Mouse (Mus musculus): ENCODE results near the gene Atp10b. TPM values are rescaled to one million over a fixed set of nuclear protein-coding genes. Genes with fewer than 3 reads are reported as not detected.

Atp10b gene
- polyA plus RNA-seq, 1 experiment from 2014 or later, result 1.5 TPM

DNA sequence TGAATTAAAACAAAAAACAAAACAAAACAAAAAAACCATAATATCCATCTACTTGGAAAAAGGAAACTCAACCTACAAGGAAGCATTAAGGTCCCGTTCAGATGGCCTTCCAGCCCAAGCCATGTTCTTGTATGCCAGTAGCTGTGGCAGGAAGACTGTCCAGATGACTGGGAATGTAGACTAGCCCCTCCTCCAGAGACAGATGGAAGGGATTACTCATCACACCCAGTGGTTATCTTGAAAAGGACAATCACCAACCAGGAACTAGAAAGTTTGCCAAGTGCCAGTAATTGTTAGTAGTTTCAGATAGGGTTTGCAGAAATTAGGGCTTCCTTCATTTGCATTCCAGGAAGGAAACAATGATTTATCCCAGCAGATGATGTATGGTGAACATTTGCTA is 33.1 kb downstream of the Atp10b start:
- H3K9ac ChIP-seq (ENCODE audit: low read length), result no peak overlapping the region
- no peak overlapping the region for H3K4me3 ChIP-seq (ENCODE audit: low read depth, low read length)
- no peaks in the 10 kb centered on the region for H3K4me1 ChIP-seq (replicated peaks; ENCODE audit: control insufficient read depth, insufficient read depth, low read length)
- H3K9me3 ChIP-seq (ENCODE audit: control insufficient read depth, low read length), result no peaks in the 10 kb centered on the region
- H3K27ac ChIP-seq (ENCODE audit: low read depth), result no peak overlapping the region
- H3K36me3 ChIP-seq (ENCODE audit: control insufficient read depth, insufficient read depth, low read length), result no peaks in the 10 kb centered on the region
- 69% methylated on average over 1 of the region's 1 CpGs for WGBS
- H3K4me2 ChIP-seq (ENCODE audit: low read length), result no peak overlapping the region
- H3K27me3 ChIP-seq (replicated peaks; ENCODE audit: control insufficient read depth, insufficient read depth, low read length), result no peaks in the 10 kb centered on the region
- DNase-seq (ENCODE audit: low spot score), result no peak
- no peak for ATAC-seq (replicated peaks; ENCODE audit: low FRiP score, low TSS enrichment, low read depth)

DNA sequence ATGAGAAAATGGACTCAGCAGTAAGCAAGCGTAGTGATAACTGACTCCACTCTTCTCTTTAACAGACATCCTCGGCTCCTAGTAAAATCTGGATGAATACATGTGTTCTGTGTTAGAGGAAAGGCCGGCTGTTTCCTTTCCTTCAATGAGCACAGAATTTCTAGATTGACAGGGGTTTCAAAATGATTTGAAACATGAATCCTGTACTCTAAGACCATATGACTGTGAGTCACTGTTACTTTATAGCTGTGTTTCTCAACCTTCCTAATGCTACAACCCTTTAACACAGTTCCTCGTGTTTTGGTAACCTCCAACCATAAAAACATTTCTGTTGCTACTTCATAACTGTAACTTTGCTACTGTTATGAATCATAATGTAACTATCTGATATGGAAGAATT is 33.8 kb downstream of the Atp10b start:
- H3K27me3 ChIP-seq (replicated peaks; ENCODE audit: control insufficient read depth, insufficient read depth, low read length), result no peaks in the 10 kb centered on the region
- no peak overlapping the region for H3K9ac ChIP-seq (ENCODE audit: low read length)
- H3K36me3 ChIP-seq (ENCODE audit: control insufficient read depth, insufficient read depth, low read length), result no peaks in the 10 kb centered on the region
- ATAC-seq (replicated peaks; ENCODE audit: low FRiP score, low TSS enrichment, low read depth), result no peak
- H3K27ac ChIP-seq (ENCODE audit: low read depth), result no peak overlapping the region
- no peaks in the 10 kb centered on the region for H3K4me1 ChIP-seq (replicated peaks; ENCODE audit: control insufficient read depth, insufficient read depth, low read length)
- 86% methylated on average over 4 of the region's 4 CpGs for WGBS
- no peaks in the 10 kb centered on the region for H3K9me3 ChIP-seq (ENCODE audit: control insufficient read depth, low read length)
- no peak overlapping the region for H3K4me2 ChIP-seq (ENCODE audit: low read length)
- DNase-seq (ENCODE audit: low spot score), result no peak
- no peak overlapping the region for H3K4me3 ChIP-seq (ENCODE audit: low read depth, low read length)

DNA sequence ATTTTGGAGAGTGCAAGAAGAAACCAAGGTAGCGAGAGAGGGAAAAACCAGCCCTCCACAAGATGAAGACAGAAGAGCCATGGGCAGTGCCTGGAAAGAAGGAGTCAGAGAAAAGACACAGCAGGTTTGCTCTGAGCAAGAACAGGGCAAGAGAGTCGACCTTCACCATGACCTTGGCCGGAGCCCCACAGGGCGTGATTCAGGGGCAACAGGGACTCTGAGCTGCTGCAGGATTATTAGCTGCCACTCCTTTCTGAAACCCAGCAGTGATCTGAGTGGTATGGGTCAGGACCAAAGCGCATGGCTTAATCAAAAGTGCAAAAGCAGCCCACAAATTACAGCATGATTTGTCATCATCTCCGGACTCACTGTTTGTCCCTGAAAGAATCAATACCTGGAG is 36.6 kb downstream of the Atp10b start:
- no peak for ATAC-seq (replicated peaks; ENCODE audit: low FRiP score, low TSS enrichment, low read depth)
- no peaks in the 10 kb centered on the region for H3K36me3 ChIP-seq (ENCODE audit: control insufficient read depth, insufficient read depth, low read length)

DNA sequence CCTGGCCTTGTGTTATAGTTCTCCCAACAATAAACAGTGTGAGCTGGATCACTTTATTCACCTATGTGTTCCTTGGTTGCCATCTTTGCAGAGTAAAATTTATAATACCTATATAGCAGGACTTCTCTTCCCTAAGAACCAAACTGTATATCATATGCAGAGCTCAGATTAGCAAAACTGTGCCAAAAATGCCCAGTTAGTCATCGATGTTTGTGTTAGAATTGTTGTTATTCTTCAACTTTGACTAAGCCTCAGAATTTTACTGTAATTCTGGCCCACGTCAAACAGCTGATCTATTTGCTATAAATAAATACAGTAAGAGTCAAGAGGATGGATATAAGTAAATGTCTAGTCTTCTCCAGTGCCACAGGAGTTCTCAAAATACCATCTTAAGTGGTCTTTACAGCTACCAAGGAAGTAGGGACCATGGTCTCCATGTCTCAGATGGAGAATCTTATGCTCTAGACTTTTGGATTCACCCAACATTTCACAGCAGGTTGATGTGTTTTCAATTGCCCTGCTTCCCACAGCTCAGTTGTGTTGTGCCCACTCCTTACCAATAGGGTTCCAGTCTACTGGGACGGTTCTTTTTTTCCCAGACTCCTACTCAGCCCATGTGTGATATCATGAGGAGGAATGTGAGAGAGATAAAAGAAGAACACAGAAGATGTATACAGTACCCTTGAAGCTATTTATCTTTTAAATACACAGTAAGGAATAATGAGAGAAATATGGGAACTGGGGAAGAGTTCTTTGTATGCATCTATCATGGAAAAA is 40.3 kb downstream of the Atp10b start:
- H3K9ac ChIP-seq (ENCODE audit: low read length), result no peak overlapping the region
- DNase-seq (ENCODE audit: low spot score), result no peak
- WGBS, result 87% methylated on average over 3 of the region's 3 CpGs
- no peaks in the 10 kb centered on the region for H3K27me3 ChIP-seq (replicated peaks; ENCODE audit: control insufficient read depth, insufficient read depth, low read length)
- H3K27ac ChIP-seq (ENCODE audit: low read depth), result no peak overlapping the region
- no peak overlapping the region for H3K4me2 ChIP-seq (ENCODE audit: low read length)
- ATAC-seq (replicated peaks; ENCODE audit: low FRiP score, low TSS enrichment, low read depth), result no peak
- no peak overlapping the region for H3K4me3 ChIP-seq (ENCODE audit: low read depth, low read length)
- H3K9me3 ChIP-seq (ENCODE audit: control insufficient read depth, low read length), result no peaks in the 10 kb centered on the region
- H3K36me3 ChIP-seq (ENCODE audit: control insufficient read depth, insufficient read depth, low read length), result no peaks in the 10 kb centered on the region
- no peaks in the 10 kb centered on the region for H3K4me1 ChIP-seq (replicated peaks; ENCODE audit: control insufficient read depth, insufficient read depth, low read length)

More for the DNA sequence above, 36.6 kb downstream of the Atp10b start:
- Histone ChIP-seq H3K27ac (ENCODE audit: low read depth) (no peak overlapping the region), H3K4me2 (ENCODE audit: low read length) (no peak overlapping the region), H3K4me1 (replicated peaks; ENCODE audit: control insufficient read depth, insufficient read depth, low read length) (no peaks in the 10 kb centered on the region), H3K9ac (ENCODE audit: low read length) (no peak overlapping the region), H3K4me3 (ENCODE audit: low read depth, low read length) (no peak overlapping the region), H3K9me3 (ENCODE audit: control insufficient read depth, low read length) (no peaks in the 10 kb centered on the region), H3K27me3 (replicated peaks; ENCODE audit: control insufficient read depth, insufficient read depth, low read length) (no peaks in the 10 kb centered on the region)
- WGBS, result 53% methylated on average over 6 of the region's 6 CpGs
- no peak for DNase-seq (ENCODE audit: low spot score)

DNA sequence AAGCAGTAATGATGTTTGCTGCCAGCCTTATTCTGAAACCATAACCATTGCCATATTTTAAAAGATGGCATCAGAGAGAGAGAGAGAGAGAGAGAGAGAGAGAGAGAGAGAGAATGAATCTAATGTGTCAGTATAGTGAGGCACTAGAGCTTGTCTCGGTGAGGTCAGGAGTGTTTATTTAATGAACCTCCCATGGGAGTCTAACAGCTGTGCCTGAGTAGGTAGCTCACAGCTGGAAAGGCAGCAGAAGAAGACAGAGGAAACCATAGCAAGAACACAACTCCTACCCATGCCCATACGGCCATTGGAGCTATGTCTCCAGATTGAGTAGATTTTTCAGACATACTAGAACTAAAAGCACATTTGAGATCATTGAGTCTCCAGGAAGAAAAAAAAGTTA is 49.1 kb downstream of the Atp10b start:
- Histone ChIP-seq H3K4me1 (replicated peaks; ENCODE audit: control insufficient read depth, insufficient read depth, low read length) (no peaks in the 10 kb centered on the region), H3K36me3 (ENCODE audit: control insufficient read depth, insufficient read depth, low read length) (no peaks in the 10 kb centered on the region), H3K9me3 (ENCODE audit: control insufficient read depth, low read length) (no peaks in the 10 kb centered on the region), H3K9ac (ENCODE audit: low read length) (no peak overlapping the region), H3K27ac (ENCODE audit: low read depth) (no peak overlapping the region), H3K27me3 (replicated peaks; ENCODE audit: control insufficient read depth, insufficient read depth, low read length) (no peaks in the 10 kb centered on the region), H3K4me3 (ENCODE audit: low read depth, low read length) (no peak overlapping the region), H3K4me2 (ENCODE audit: low read length) (no peak overlapping the region)
- DNase-seq (ENCODE audit: low spot score) (no peak), ATAC-seq (replicated peaks; ENCODE audit: low FRiP score, low TSS enrichment, low read depth) (no peak)
- WGBS, result 60% methylated on average over 2 of the region's 2 CpGs

DNA sequence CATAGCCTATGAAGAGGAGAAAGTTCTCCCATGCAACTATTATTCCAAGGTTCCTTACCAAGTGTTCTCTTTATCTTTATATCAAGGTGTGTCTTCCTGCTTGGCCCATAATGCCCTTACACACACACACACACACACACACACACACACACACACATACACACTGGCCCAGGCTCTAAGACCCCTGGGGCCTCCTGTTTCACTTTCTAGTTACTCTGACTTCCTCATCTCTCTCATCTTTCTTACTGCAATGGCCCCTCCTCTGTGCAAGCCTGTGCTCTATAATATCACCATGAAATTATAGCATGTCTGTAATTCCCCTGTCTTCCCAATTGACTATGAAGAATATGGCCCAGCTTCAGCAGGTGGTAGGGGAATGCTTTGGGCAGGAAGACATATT is 49.7 kb downstream of the Atp10b start:
- Histone ChIP-seq H3K4me3 (ENCODE audit: low read depth, low read length) (no peak overlapping the region), H3K27ac (ENCODE audit: low read depth) (no peak overlapping the region), H3K4me2 (ENCODE audit: low read length) (no peak overlapping the region), H3K9me3 (ENCODE audit: control insufficient read depth, low read length) (no peaks in the 10 kb centered on the region), H3K9ac (ENCODE audit: low read length) (no peak overlapping the region), H3K27me3 (replicated peaks; ENCODE audit: control insufficient read depth, insufficient read depth, low read length) (no peaks in the 10 kb centered on the region), H3K4me1 (replicated peaks; ENCODE audit: control insufficient read depth, insufficient read depth, low read length) (no peaks in the 10 kb centered on the region), H3K36me3 (ENCODE audit: control insufficient read depth, insufficient read depth, low read length) (no peaks in the 10 kb centered on the region)
- ATAC-seq (replicated peaks; ENCODE audit: low FRiP score, low TSS enrichment, low read depth), result no peak
- DNase-seq (ENCODE audit: low spot score), result no peak

DNA sequence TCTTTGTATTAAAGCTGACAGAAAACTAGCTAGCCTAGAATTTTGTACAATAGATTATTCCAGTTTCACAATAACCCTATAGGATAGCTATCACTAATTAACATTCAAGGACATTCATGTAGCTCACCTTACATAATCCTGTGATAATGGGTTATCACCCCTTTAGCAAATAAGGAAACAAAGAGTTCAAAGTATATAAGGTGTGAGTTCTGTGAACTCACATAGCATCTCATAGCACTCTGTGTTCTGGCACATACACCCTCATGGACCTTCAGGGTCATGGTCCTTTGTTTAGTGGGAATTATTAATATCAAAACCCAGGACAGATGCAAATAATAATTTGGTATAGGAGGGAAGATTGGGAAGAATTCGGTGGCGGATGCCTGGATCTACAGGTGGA is 50.4 kb downstream of the Atp10b start:
- 99% methylated on average over 2 of the region's 2 CpGs for WGBS

DNA sequence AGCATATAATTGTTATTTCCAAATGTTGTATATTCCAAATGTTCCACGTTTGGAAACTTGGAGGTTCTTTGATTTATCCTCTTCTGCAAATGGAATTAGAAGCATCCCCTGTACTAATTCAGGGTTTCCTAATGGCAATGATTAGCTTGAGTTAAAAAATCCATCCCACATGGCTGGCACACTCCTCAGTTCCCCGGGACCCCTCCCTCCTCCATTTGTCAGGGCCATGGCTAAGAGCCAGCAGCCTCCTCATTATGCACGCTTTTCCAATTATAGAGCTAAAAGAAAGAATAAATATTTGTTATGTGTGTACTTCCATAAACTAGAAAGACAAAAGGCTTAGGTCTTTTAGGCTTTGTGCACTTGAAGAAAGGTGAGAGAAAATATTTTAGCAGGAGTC is 53.9 kb downstream of the Atp10b start:
- H3K9ac ChIP-seq (ENCODE audit: low read length), result no peak overlapping the region
- H3K4me2 ChIP-seq (ENCODE audit: low read length), result no peak overlapping the region
- ATAC-seq (replicated peaks; ENCODE audit: low FRiP score, low TSS enrichment, low read depth) (no peak), DNase-seq (ENCODE audit: low spot score) (no peak)
- H3K4me1 ChIP-seq (replicated peaks; ENCODE audit: control insufficient read depth, insufficient read depth, low read length), result no peaks in the 10 kb centered on the region
- WGBS, result 72% methylated on average over 3 of the region's 3 CpGs
- H3K27ac ChIP-seq (ENCODE audit: low read depth), result no peak overlapping the region
- no peaks in the 10 kb centered on the region for H3K9me3 ChIP-seq (ENCODE audit: control insufficient read depth, low read length)
- no peaks in the 10 kb centered on the region for H3K36me3 ChIP-seq (ENCODE audit: control insufficient read depth, insufficient read depth, low read length)
- H3K4me3 ChIP-seq (ENCODE audit: low read depth, low read length), result no peak overlapping the region
- no peaks in the 10 kb centered on the region for H3K27me3 ChIP-seq (replicated peaks; ENCODE audit: control insufficient read depth, insufficient read depth, low read length)

More for the DNA sequence above, 50.4 kb downstream of the Atp10b start:
- H3K4me2 ChIP-seq (ENCODE audit: low read length), result no peak overlapping the region
- H3K4me1 ChIP-seq (replicated peaks; ENCODE audit: control insufficient read depth, insufficient read depth, low read length), result no peaks in the 10 kb centered on the region
- no peaks in the 10 kb centered on the region for H3K36me3 ChIP-seq (ENCODE audit: control insufficient read depth, insufficient read depth, low read length)
- no peaks in the 10 kb centered on the region for H3K9me3 ChIP-seq (ENCODE audit: control insufficient read depth, low read length)
- no peak overlapping the region for H3K9ac ChIP-seq (ENCODE audit: low read length)
- no peaks in the 10 kb centered on the region for H3K27me3 ChIP-seq (replicated peaks; ENCODE audit: control insufficient read depth, insufficient read depth, low read length)
- ATAC-seq (replicated peaks; ENCODE audit: low FRiP score, low TSS enrichment, low read depth) (no peak), DNase-seq (ENCODE audit: low spot score) (no peak)
- no peak overlapping the region for H3K4me3 ChIP-seq (ENCODE audit: low read depth, low read length)
- H3K27ac ChIP-seq (ENCODE audit: low read depth), result no peak overlapping the region

DNA sequence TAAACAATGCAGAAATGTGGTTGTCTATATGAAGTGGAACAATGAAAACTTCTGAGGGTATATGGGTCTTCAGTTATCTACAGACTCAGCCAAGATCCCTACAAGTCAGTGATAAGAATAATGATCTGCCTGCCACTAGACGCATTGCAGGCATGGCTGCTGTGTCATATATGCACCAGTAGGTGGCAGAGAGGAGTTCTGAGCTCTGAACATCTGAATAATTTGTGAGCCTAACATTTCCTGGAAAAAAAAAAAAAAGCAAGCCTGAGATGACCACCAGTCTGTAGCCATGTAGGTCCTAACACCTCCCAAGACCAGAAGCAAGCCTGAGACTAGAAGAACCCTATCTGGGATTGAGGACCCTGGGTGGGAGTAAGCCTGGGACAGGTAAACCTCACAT is 63.5 kb downstream of the Atp10b start:
- Histone ChIP-seq H3K27ac (ENCODE audit: low read depth) (no peak overlapping the region), H3K4me3 (ENCODE audit: low read depth, low read length) (no peak overlapping the region), H3K27me3 (replicated peaks; ENCODE audit: control insufficient read depth, insufficient read depth, low read length) (no peaks in the 10 kb centered on the region), H3K4me1 (replicated peaks; ENCODE audit: control insufficient read depth, insufficient read depth, low read length) (no peaks in the 10 kb centered on the region), H3K36me3 (ENCODE audit: control insufficient read depth, insufficient read depth, low read length) (no peaks in the 10 kb centered on the region), H3K9ac (ENCODE audit: low read length) (no peak overlapping the region), H3K4me2 (ENCODE audit: low read length) (no peak overlapping the region), H3K9me3 (ENCODE audit: control insufficient read depth, low read length) (no peaks in the 10 kb centered on the region)
- DNase-seq (ENCODE audit: low spot score) (no peak), ATAC-seq (replicated peaks; ENCODE audit: low FRiP score, low TSS enrichment, low read depth) (no peak)
- whole genome bisulfite sequencing, result 32% methylated on average over 1 of the region's 1 CpGs

Measured in intestine, embryonic 14.5 days (tissue).